Mouse (Mus musculus) hematopoietic stem cell, adult 5-6 weeks (primary cell): Measurements from ENCODE around the gene Prkn. TPM values are rescaled to one million over a fixed set of nuclear protein-coding genes. Genes with fewer than 3 reads are reported as not detected.

Experiments used
- ATAC-seq, 2 experiments: fragments of 125-278 bp in 1 of 2; replicated peaks in 1 of 2; 2 replicates each; pipeline ENCODE4 v1.8.0; 2016 to 2017; ENCODE audit warnings: inconsistent platforms in 2 of 2, mild to moderate bottlenecking in 2 of 2, moderate number of reproducible peaks in 2 of 2, low read depth in 1 of 2, moderate TSS enrichment in 1 of 2; ENCODE audit not compliant: low FRiP score in 2 of 2, poor library complexity in 2 of 2, severe bottlenecking in 2 of 2, insufficient read depth in 1 of 2, low TSS enrichment in 1 of 2
- total RNA-seq: library from RNA; stranded (forward); fragments of 172-1452, 232-1000 nt; gene quantifications from 2 replicates; pipeline ENCODE4 v1.2.3, GENCODE M21; 2017

Gene Prkn
- total RNA-seq, 1 experiment from 2014 or later = 5.0 TPM

DNA sequence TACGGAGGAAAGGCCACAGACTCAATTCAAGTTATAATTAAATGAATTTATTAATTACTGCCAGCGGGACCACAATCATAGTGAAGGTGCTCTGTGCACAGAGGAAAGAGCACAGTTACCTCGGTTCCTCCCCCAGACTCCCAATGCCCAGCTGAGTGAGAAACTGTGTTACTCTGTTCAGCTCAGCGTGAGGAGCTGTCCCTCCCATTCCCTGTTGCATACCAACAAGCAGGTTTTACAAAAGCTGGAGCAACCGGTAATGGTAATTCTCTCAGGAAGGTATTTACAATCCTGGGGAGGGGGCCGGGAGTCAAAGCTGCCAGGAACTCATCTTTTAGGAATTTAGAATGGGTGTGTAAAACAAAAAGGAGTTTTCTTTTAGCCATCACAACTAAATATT lies 1207.3 kb downstream of the Prkn start:
- ATAC-seq = no peak

DNA sequence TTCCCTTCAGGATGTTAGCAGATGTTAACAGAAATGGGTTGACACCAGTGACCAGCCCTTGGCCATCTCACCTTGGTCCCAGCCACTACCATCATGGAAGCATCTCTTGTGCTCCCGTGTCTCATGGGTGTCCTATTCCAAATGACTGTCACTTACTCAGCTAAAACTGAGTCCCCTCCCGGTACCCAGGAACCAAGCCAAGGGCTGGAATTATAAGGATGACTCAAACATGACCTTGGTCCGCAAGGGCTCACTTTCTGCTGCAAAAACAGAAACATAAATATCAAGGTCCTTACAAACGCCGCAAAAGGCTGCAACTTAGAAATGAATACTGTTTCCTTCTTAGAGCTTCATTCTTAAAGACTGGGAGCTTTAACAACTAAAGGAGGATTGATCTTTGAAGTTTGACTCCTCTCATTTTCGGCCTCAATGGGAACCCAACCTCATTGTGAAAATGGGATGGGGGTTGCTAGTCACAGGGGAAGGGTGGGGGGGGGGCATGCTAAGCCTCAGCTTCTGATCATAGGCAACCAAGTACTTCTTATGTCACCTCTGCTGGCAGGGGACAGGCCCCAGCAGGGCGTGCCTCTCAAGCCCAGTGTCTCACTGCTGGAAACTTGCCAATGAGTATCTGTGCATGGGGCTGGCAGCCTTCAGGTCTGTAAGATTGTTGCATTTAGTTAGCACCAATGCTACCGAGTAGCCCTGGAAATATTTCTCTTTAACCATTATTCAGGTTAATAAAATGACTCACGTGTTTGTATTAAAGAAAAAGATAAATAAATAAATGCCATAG lies 1208.7 kb downstream of the Prkn start:
- ATAC-seq = no peak

DNA sequence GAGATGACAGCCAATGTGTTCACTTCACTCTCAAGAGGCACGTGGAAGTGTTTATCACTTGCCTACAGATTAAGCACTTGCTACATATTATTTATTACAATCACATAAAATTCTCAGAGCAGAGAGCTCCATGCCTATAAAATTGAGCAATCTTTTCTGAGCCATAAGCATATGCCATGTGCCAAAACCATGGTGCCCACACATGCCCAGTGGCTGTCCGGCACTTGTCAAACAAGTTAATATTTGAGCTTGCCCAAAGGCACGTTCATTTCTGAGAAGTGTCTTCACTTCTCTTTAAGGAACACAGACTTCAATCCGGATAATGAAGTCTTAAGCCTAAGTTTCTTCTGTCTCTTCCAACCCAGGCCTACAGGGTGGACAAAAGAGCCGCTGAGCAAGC lies 1210.1 kb downstream of the Prkn start:
- no peak for ATAC-seq

DNA sequence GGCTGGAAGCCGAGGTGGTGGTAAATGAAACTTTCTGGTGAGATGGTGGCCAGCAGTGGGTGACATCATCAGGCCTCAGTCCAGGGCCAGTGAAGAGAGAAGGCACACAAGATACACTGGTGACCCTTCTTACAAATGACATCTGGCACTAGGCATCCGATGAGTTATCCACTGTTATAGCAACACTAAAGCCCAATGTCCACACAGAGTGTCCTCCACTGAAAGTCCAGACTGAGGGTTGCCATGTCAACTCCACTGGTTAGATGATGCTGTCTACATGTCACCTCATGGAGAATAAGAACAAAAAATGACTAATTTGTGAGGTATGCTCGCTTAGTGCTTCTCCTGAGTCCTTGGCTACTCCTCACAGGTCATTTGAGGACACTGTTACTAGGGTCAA lies 1210.8 kb downstream of the Prkn start:
- no peak for ATAC-seq

DNA sequence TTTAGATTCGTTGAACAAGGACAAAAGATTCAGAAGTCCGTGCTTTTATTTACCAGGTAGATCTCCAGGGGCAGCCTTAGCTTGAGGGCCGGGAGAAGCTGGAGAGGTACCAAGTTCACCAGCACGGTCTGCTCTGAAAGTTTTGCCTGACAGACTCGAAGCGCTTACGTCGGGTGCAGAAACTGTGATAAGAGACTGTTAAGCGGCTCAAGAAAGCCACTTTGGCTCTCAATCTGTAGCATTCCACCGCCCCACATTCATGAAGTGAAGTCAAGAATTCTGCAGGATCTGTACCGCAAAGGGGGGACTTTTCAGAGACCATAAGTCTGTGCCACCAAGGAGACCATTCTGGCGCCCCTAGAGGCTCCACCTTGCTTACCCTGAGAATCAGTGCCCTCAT lies 1212.5 kb downstream of the Prkn start:
- no peak for ATAC-seq

DNA sequence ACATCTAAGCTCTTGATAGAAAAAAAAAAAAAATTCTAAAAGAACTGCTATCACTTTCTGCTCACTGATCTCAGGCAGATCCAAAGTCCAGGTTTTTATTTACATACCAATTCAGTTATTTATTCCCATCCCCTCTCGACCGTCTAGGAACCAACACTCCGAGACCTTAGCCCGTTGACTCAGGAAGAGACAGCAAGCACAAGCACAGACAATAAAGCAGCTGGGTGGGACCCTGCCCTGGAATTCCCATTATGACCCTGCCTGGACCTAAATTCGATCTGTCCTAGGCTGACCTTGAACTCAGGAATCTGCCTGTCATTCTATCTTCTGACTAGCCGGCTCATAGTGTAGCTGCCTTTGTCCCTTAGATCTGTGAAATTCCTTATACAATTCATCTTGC lies 1218.9 kb downstream of the Prkn start:
- no peak for ATAC-seq

DNA sequence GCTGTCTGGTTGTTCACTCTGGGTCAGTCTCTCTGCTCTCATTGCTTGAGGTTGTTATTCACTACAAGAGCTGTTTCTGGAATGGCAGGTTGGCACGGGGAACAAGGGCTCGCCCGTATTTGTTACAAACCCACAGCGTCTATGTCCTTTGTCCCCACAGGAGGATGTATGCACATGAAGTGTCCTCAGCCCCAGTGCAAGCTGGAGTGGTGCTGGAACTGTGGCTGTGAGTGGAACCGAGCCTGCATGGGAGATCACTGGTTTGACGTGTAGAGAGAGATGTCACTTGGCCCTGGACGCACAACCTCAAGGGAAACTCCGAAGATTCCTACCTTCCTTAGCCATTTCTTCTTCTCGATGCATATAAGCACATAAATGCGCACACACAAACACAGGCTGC lies 1221.2 kb downstream of the Prkn start:
- no peak for ATAC-seq

GRCm38 (mm10) chr17:12062861-12063260 lies 1222.7 kb downstream of the Prkn start:
- ATAC-seq = no peak

GRCm38 (mm10) chr17:12063533-12063932 lies 1223.3 kb downstream of the Prkn start:
- no peak for ATAC-seq

GRCm38 (mm10) chr17:12066054-12066453 lies 1225.9 kb downstream of the Prkn start:
- ATAC-seq = no peak

GRCm38 (mm10) chr17:12076816-12077215 lies 1236.6 kb downstream of the Prkn start:
- ATAC-seq = no peak

DNA sequence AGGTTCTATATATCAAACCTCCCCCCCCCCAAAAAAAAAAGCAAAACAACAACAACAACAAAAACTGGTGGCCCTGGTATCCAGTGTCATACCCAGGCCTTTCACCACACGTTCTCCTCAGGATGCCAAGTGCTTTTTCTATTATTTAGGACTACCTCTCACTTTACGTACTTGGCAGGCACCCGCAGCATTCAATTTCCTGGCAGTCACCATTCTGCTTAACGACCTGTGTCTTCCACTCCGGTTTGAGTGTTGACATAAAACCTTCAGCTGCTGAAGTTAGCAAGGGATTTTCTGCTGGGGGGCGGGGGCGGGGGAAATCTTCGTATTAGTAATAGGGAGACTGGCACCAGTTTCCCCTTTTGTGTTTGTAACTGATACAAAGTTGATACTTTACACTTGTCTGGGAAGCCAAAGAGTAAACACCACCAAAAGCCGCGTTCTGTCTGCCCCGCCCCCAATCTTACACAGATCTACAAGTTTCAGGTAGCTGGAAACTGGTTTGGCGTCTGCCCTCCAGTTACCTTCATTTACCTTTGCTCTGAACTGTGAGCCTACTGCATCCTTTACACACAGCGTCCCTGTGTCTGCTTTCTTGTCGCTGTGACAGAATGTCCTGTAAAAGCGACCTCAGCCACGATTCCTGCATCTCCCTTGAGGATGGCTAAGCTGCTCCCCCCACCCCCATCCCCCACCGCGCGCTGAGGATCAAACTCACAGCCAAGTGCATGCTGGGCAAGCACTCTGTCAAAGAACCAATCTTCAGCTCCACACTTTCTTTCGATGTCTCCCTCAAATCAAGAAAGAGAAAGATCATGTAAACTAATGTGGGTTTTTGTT lies 1240.7 kb downstream of the Prkn start:
- no peak for ATAC-seq

DNA sequence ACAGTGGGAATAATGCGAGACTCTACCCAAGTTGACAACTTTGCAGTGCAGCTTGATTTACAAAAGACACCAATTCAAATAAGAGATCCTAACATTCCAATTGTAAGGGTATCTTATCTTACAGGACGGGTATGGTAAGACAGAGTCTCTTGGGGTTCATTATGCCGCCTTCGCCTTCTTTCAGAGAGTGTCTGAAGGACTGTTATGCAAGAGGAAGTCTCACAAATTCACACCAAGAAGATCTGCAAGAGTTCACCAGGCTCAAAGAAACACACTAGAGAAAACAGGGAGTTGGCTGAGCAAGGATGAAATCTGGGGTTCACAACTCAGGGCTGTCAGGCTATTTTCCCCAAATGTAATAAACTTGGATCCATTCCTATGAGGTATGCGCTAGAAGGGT lies 1242.0 kb downstream of the Prkn start:
- ATAC-seq = no peak

GRCm38 (mm10) chr17:12090261-12090927 lies 1250.2 kb downstream of the Prkn start:
- no peak for ATAC-seq

GRCm38 (mm10) chr17:12092901-12093564 lies 1252.8 kb downstream of the Prkn start:
- no peak for ATAC-seq

GRCm38 (mm10) chr17:12094016-12094415 lies 1253.8 kb downstream of the Prkn start:
- no peak for ATAC-seq

DNA sequence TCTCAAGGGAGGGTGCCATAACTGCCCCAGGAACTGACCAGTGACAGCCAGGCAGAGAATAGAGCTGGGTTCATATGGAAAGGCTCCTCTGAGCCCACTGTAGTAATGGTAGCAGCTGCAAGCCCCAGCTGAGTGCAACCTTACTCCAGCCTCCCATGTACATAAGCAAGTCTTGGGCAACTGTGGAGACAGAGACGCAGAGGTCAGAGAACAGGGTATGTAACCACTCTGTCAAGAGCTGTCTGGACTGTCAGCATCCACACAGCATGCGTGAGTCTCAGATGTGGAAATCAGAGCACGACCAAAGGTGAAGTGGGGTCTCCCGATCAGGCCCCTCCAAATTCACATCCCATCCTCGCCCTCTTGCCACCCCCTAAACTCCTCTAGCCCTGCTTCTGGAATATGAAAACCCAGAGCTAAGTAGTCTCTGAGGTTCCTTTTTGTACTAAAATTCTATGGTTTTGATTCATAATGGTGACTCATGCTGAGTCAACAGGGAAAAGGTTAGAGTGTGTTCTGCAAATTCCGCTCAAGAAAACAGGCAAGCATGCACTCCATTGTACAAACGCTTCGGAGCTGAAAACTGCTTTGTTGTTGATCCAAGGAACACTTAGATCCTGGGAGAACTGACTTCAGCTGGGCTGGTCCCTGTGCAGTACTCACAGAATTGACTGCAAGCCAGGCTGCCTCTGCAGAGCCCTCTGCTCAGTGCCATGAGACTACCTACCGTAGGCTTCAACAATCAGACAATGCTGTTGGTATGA lies 1254.8 kb downstream of the Prkn start:
- no peak for ATAC-seq
